Mouse (Mus musculus) cerebellum, adult 2 months (tissue): Measurements from ENCODE around the gene Elmo1.

ENCODE experiments used
- CTCF ChIP-seq: fragments of 200-500 bp; IDR thresholded peaks from 2 replicates; pipeline ENCODE4 v1.5.1; 2011; ENCODE audit warnings: low read depth, mild to moderate bottlenecking, control low read depth, low read length, moderate library complexity, borderline replicate concordance; ENCODE audit not compliant: insufficient read depth
- POLR2A ChIP-seq: fragments of 200-500 bp; IDR thresholded peaks from 2 replicates; pipeline ENCODE4 v1.6.1; 2011; ENCODE audit warnings: low read length, control low read depth, borderline replicate concordance; ENCODE audit not compliant: insufficient read depth

GRCm38 (mm10) chr13:20318615-20319219, 228.3 kb downstream of the Elmo1 start:
- no peak for TF ChIP-seq CTCF
- TF ChIP-seq POLR2A: no peak
